Comparison of ENCODE assay signal across 8 mouse cellular contexts in genomic region chrX:8101017-8101416, GRCm38 (mm10). TPM values are rescaled to one million over a fixed set of nuclear protein-coding genes. Genes with fewer than 3 reads are reported as not detected.
DNase-seq lines count a peak whose midpoint lies in the region; ATAC-seq lines count a peak whose summit lies in the region.

No protein-coding gene starts in this region.

- peak; percentile 28; the same call in 1 of the 2 replicates for ATAC-seq in embryonic facial prominence, embryonic 14.5 days (ENCODE audit: low read depth)
- ATAC-seq in midbrain, embryonic 13.5 days = peak; percentile 68

- no peaks in the 10 kb centered on the region for H3K27me3 ChIP-seq in embryonic facial prominence, embryonic 14.5 days (replicated peaks; ENCODE audit: control insufficient read depth, insufficient read depth, low read length)
- no peaks in the 10 kb centered on the region for H3K27me3 ChIP-seq in midbrain, embryonic 13.5 days

- H3K27ac ChIP-seq in embryonic facial prominence, embryonic 14.5 days (replicated peaks; ENCODE audit: low read depth, low read length) = 0 out of 2 replicates have a peak overlapping the region, but pooled peaks have one; percentile 28
- peak overlapping the region; percentile 79 for H3K27ac ChIP-seq in midbrain, embryonic 13.5 days

- WGBS in embryonic facial prominence, embryonic 14.5 days = 30% methylated on average over 3 of the region's 3 CpGs
- WGBS in midbrain, embryonic 13.5 days = 18% methylated on average over 3 of the region's 3 CpGs

- no peak overlapping the region for H3K4me2 ChIP-seq in embryonic facial prominence, embryonic 14.5 days (ENCODE audit: low read depth, low read length)
- H3K4me2 ChIP-seq in midbrain, embryonic 13.5 days (replicated peaks) = no peak overlapping the region

- peak overlapping the region; percentile 14; the same call in 1 of the 2 replicates for H3K9ac ChIP-seq in embryonic facial prominence, embryonic 14.5 days (ENCODE audit: low read depth, low read length)
- H3K9ac ChIP-seq in midbrain, embryonic 13.5 days (replicated peaks) = no peak overlapping the region

- no peaks in the 10 kb centered on the region for H3K9me3 ChIP-seq in embryonic facial prominence, embryonic 14.5 days (ENCODE audit: control insufficient read depth, low read length)
- no peaks in the 10 kb centered on the region for H3K9me3 ChIP-seq in midbrain, embryonic 13.5 days

- peak; percentile 3 for DNase-seq in adrenal gland, postnatal 10 days
- DNase-seq in adrenal gland, adult 18-20 months (ENCODE audit: low spot score in 2 of 2) = no peak
- DNase-seq in 416B (ENCODE audit: low read depth) = peak; percentile 24
- DNase-seq in embryonic facial prominence, embryonic 14.5 days (ENCODE audit: low spot score) = peak; percentile 79
- peak; percentile 78 to 79 for DNase-seq in layer of hippocampus, postnatal 10 days (ENCODE audit: low spot score in 2 of 2)
- DNase-seq in gastrocnemius, adult 18-20 months (ENCODE audit: low spot score) = no peak
- DNase-seq in c-Kit-positive CD71-positive TER-119-positive erythroid progenitor cells, embryonic 14.5 days (ENCODE audit: low spot score) = no peak

- H3K4me1 ChIP-seq in embryonic facial prominence, embryonic 14.5 days (ENCODE audit: control insufficient read depth, insufficient read depth, low read length) = no peaks in the 10 kb centered on the region
- H3K4me1 ChIP-seq in midbrain, embryonic 13.5 days (replicated peaks) = peaks cover 9% of the 10 kb centered on the region

- no peak overlapping the region for H3K4me3 ChIP-seq in embryonic facial prominence, embryonic 14.5 days (ENCODE audit: low read depth, low read length)
- no peak overlapping the region for H3K4me3 ChIP-seq in midbrain, embryonic 13.5 days (replicated peaks)

- no peaks in the 10 kb centered on the region for H3K36me3 ChIP-seq in embryonic facial prominence, embryonic 14.5 days (ENCODE audit: control insufficient read depth, insufficient read depth, low read length)
- H3K36me3 ChIP-seq in midbrain, embryonic 13.5 days = no peaks in the 10 kb centered on the region

RNA-seq across cellular contexts. Expression of gene Was, which starts 10.7 kb away (rescaled TPM):
- 1 to 10 TPM; 3.8 to 4.5 TPM for total RNA-seq in adrenal gland, postnatal 10 days (2021)
- 1 to 10 TPM; 1.7 to 3.1 TPM for total RNA-seq in adrenal gland, adult 18-20 months (2021)
- polyA plus RNA-seq in embryonic facial prominence, embryonic 14.5 days (2014; fragmentation: Nextera tagmentation; extraction: Ambion mirVana) = 0.97 and 1.0 TPM in 2 replicates
- total RNA-seq in layer of hippocampus, postnatal 10 days (2021) = 1 to 10 TPM; 1.2 to 1.7 TPM
- polyA plus RNA-seq in midbrain, embryonic 13.5 days (2015; fragmentation: Nextera tagmentation; extraction: Ambion mirVana) = 0.15 TPM in 1 of 2 replicates, not detected in the other
- under 1 TPM; 0.21 to 0.52 TPM for total RNA-seq in gastrocnemius, adult 18-20 months (2021)

RNA-seq across cellular contexts. Expression of gene Suv39h1, which starts 26.5 kb away (rescaled TPM):
- total RNA-seq in adrenal gland, postnatal 10 days (2021) = 10 to 100 TPM; 14.6 to 18.7 TPM
- total RNA-seq in adrenal gland, adult 18-20 months (2021) = 10 to 100 TPM in 1 of 2 experiments, 1 to 10 TPM in 1; 8.6 to 11.1 TPM
- polyA plus RNA-seq in embryonic facial prominence, embryonic 14.5 days (2014; fragmentation: Nextera tagmentation; extraction: Ambion mirVana) = 42.5 and 47.6 TPM in 2 replicates
- total RNA-seq in layer of hippocampus, postnatal 10 days (2021) = 10 to 100 TPM; 30.4 to 30.7 TPM
- polyA plus RNA-seq in midbrain, embryonic 13.5 days (2015; fragmentation: Nextera tagmentation; extraction: Ambion mirVana) = 49.9 and 50.4 TPM in 2 replicates
- total RNA-seq in gastrocnemius, adult 18-20 months (2021) = 1 to 10 TPM; 4.5 TPM

RNA-seq across cellular contexts. Expression of gene Wdr13, which starts 31.7 kb away (rescaled TPM):
- 10 to 100 TPM; 40.7 to 54.9 TPM for total RNA-seq in adrenal gland, postnatal 10 days (2021)
- 10 to 100 TPM; 58.0 to 61.7 TPM for total RNA-seq in adrenal gland, adult 18-20 months (2021)
- 19.3 and 21.8 TPM in 2 replicates for polyA plus RNA-seq in embryonic facial prominence, embryonic 14.5 days (2014; fragmentation: Nextera tagmentation; extraction: Ambion mirVana)
- 100 to 1,000 TPM; 219 to 231 TPM for total RNA-seq in layer of hippocampus, postnatal 10 days (2021)
- 56.8 and 58.0 TPM in 2 replicates for polyA plus RNA-seq in midbrain, embryonic 13.5 days (2015; fragmentation: Nextera tagmentation; extraction: Ambion mirVana)
- total RNA-seq in gastrocnemius, adult 18-20 months (2021) = 10 to 100 TPM in 1 of 2 experiments, 1 to 10 TPM in 1; 8.7 to 10.1 TPM

RNA-seq across cellular contexts. Expression of gene Rbm3, which starts 44.7 kb away (rescaled TPM):
- total RNA-seq in adrenal gland, postnatal 10 days (2021) = 100 to 1,000 TPM; 312 to 347 TPM
- total RNA-seq in adrenal gland, adult 18-20 months (2021) = 100 to 1,000 TPM; 107 to 140 TPM
- 420 and 489 TPM in 2 replicates for polyA plus RNA-seq in embryonic facial prominence, embryonic 14.5 days (2014; fragmentation: Nextera tagmentation; extraction: Ambion mirVana)
- 100 to 1,000 TPM; 248 to 315 TPM for total RNA-seq in layer of hippocampus, postnatal 10 days (2021)
- 358 and 422 TPM in 2 replicates for polyA plus RNA-seq in midbrain, embryonic 13.5 days (2015; fragmentation: Nextera tagmentation; extraction: Ambion mirVana)
- total RNA-seq in gastrocnemius, adult 18-20 months (2021) = 10 to 100 TPM; 48.0 to 90.4 TPM

Comparison
In these comparisons a context has a peak if more than half of its experiments do, and no peak if none do; other contexts are left out.
1. DNase-seq: peak in adrenal gland, postnatal 10 days (single experiment), 416B (single experiment), embryonic facial prominence, embryonic 14.5 days (single experiment) and layer of hippocampus, postnatal 10 days (2 of 2); none in adrenal gland, adult 18-20 months (0 of 2), gastrocnemius, adult 18-20 months (single experiment) and c-Kit-positive CD71-positive TER-119-positive erythroid progenitor cells, embryonic 14.5 days (single experiment).